Mouse (Mus musculus): ENCODE results near the gene Lce1e. TPM values are rescaled to one million over a fixed set of nuclear protein-coding genes. Genes with fewer than 3 reads are reported as not detected.
"Not testable (repeated sequence)": the region's sequence is repeated elsewhere in the genome, so short reads cannot be mapped to it uniquely, and the experiment has no call there.

Lce1e gene
- polyA plus RNA-seq, 1 experiment from 2014 or later: not detected

DNA sequence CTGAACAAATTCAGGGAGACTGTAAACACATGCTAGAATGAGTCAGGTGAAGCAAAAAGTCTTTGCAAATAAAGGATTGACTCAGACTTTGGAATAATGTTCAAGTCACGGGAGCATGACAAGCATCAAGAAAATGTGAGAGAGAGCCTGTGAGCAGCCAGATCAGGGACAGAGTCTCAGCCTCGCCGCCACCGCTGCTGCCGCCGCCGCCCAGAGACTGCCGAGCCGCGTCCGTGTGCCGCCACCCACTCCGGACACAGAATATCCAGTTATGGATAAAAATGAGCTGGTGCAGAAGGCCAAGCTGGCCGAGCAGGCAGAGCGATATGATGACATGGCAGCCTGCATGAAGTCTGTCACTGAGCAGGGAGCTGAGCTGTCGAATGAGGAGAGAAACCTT is 19.7 kb downstream of the Lce1e start:
- not testable (repeated sequence) for H3K4me1 ChIP-seq (ENCODE audit: control insufficient read depth, insufficient read depth, low read length); DNase-seq (ENCODE audit: low spot score); H3K4me3 ChIP-seq (ENCODE audit: low read depth, low read length); H3K9ac ChIP-seq (ENCODE audit: low read length); H3K27me3 ChIP-seq (replicated peaks; ENCODE audit: control insufficient read depth, insufficient read depth, low read length); H3K9me3 ChIP-seq (replicated peaks; ENCODE audit: control insufficient read depth, low read length); H3K27ac ChIP-seq (ENCODE audit: low read depth, low read length); ATAC-seq; H3K4me2 ChIP-seq (ENCODE audit: low read length); H3K36me3 ChIP-seq (ENCODE audit: control insufficient read depth, insufficient read depth, low read length)
- WGBS: 89% methylated on average over 16 of the region's 16 CpGs

DNA sequence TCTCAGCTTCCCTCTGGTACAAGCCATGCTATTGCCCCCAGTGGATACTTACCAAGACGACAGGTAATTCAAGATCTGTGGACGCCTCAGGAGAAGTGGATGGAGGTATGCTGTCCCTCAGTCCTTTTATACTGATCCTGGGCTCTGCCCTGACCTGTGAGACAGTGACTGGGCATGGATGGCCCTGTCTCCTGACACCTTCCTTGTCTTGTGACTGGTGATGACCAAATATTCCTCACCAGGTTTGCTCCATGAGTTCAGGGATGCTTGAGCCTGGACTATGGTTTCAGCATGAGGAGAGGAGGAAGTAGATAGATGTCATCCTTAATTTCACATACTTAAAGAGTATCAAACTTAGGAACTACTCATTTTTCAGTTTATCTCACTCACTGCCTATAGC is 21.8 kb downstream of the Lce1e start, which contains the start of gene Lce1d:
TSS of gene Lce1d (minus strand) at position 101 of the 400 bp plus-strand sequence.
- Histone ChIP-seq H3K27me3 (replicated peaks; ENCODE audit: control insufficient read depth, insufficient read depth, low read length) (no peaks in the 10 kb centered on the region), H3K4me1 (ENCODE audit: control insufficient read depth, insufficient read depth, low read length) (no peaks in the 10 kb centered on the region), H3K4me2 (ENCODE audit: low read length) (no peak within 1 kb of the TSS), H3K9me3 (replicated peaks; ENCODE audit: control insufficient read depth, low read length) (no peaks in the 10 kb centered on the region), H3K27ac (ENCODE audit: low read depth, low read length) (no peak within 1 kb of the TSS), H3K9ac (ENCODE audit: low read length) (no peak within 1 kb of the TSS), H3K36me3 (ENCODE audit: control insufficient read depth, insufficient read depth, low read length) (no peaks in the 10 kb centered on the region), H3K4me3 (ENCODE audit: low read depth, low read length) (no peak within 1 kb of the TSS)
- 65% methylated on average over 2 of the region's 2 CpGs for WGBS
- ATAC-seq: no peak
- no peak for DNase-seq (ENCODE audit: low spot score)

DNA sequence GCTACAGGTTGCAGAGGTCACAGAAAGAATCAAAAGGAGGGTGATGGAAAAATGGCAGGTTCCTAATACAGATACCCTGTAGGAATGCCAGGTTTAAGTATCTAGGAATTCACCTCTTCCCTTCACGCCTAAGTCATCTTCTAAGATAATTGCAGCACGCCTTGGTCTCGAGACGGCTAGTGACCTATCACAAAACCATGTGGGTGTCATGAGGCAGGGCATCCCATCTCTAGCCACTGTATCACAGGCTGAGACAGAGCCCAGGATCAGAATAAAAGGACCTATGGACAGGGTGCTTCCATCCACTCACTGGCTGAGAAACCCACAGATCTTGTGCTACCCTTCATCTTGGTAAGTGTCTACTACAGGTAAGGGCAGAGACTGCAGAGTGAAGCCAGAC is 29.9 kb downstream of the Lce1e start, which contains the start of gene Lce1c:
TSS of gene Lce1c (plus strand) at position 301 of the 400 bp plus-strand sequence.
- H3K4me1 ChIP-seq (ENCODE audit: control insufficient read depth, insufficient read depth, low read length): no peaks in the 10 kb centered on the region
- WGBS: 95% methylated on average over 4 of the region's 4 CpGs
- H3K27ac ChIP-seq (ENCODE audit: low read depth, low read length): no peak within 1 kb of the TSS
- no peaks in the 10 kb centered on the region for H3K36me3 ChIP-seq (ENCODE audit: control insufficient read depth, insufficient read depth, low read length)
- DNase-seq (ENCODE audit: low spot score) (no peak), ATAC-seq (no peak)
- no peak within 1 kb of the TSS for H3K4me3 ChIP-seq (ENCODE audit: low read depth, low read length)
- H3K9ac ChIP-seq (ENCODE audit: low read length): no peak within 1 kb of the TSS
- H3K27me3 ChIP-seq (replicated peaks; ENCODE audit: control insufficient read depth, insufficient read depth, low read length): no peaks in the 10 kb centered on the region
- H3K4me2 ChIP-seq (ENCODE audit: low read length): no peak within 1 kb of the TSS
- H3K9me3 ChIP-seq (replicated peaks; ENCODE audit: control insufficient read depth, low read length): no peaks in the 10 kb centered on the region

DNA sequence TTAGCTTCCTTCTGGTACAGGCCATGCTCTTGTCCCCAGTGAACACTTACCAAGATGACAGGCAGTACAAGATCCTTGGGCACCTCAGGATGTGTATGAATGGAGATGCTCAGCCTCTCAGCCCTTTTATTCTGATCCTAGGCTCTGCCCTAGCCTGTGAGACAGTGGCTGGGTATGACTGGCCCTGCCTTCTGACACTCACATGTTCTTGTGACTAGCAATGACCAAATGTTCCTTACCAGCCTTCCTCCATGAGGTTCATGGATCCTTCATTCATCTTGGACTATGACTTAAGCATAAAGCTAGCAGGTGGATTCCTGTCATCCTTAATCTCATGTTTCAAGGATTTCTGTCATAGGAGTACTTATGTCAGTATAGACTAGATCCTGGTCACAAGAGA is 38.7 kb downstream of the Lce1e start, which contains the start of gene Lce1a2:
TSS of gene Lce1a2 (minus strand) at position 101 of the 400 bp plus-strand sequence.
- Histone ChIP-seq H3K9me3 (replicated peaks; ENCODE audit: control insufficient read depth, low read length) (no peaks in the 10 kb centered on the region), H3K9ac (ENCODE audit: low read length) (no peak within 1 kb of the TSS), H3K27me3 (replicated peaks; ENCODE audit: control insufficient read depth, insufficient read depth, low read length) (no peaks in the 10 kb centered on the region), H3K4me3 (ENCODE audit: low read depth, low read length) (no peak within 1 kb of the TSS), H3K4me2 (ENCODE audit: low read length) (no peak within 1 kb of the TSS), H3K36me3 (ENCODE audit: control insufficient read depth, insufficient read depth, low read length) (no peaks in the 10 kb centered on the region), H3K4me1 (ENCODE audit: control insufficient read depth, insufficient read depth, low read length) (no peaks in the 10 kb centered on the region), H3K27ac (ENCODE audit: low read depth, low read length) (no peak within 1 kb of the TSS)
- no peak for DNase-seq (ENCODE audit: low spot score)
- no peak for ATAC-seq

Other genes starting within 250 kb of the Lce1e start
- gene Sprr1a, start 223.2 kb downstream of the Lce1e start, polyA plus RNA-seq (2014; fragmentation: Nextera tagmentation; extraction: Ambion mirVana): not detected in 2 replicates
- not detected in 2 replicates for gene Sprr4, start 208.6 kb downstream of the Lce1e start, polyA plus RNA-seq (2014; fragmentation: Nextera tagmentation; extraction: Ambion mirVana)
- not detected in 2 replicates for gene 2310046K23Rik, start 174.6 kb downstream of the Lce1e start, polyA plus RNA-seq (2014; fragmentation: Nextera tagmentation; extraction: Ambion mirVana)
- gene Ivl, start 135.3 kb downstream of the Lce1e start, polyA plus RNA-seq (2014; fragmentation: Nextera tagmentation; extraction: Ambion mirVana): not detected in 2 replicates
- gene Smcp, start 120.1 kb downstream of the Lce1e start, polyA plus RNA-seq (2014; fragmentation: Nextera tagmentation; extraction: Ambion mirVana): not detected in 2 replicates
- not detected in 2 replicates for gene 2210017I01Rik, start 101.6 kb downstream of the Lce1e start, polyA plus RNA-seq (2014; fragmentation: Nextera tagmentation; extraction: Ambion mirVana)
- gene Lce6a, start 87.4 kb downstream of the Lce1e start, polyA plus RNA-seq (2014; fragmentation: Nextera tagmentation; extraction: Ambion mirVana): not detected in 2 replicates
- gene Lce1a1, start 60.8 kb downstream of the Lce1e start, polyA plus RNA-seq (2014; fragmentation: Nextera tagmentation; extraction: Ambion mirVana): not detected in 2 replicates
- not detected in 2 replicates for gene Lce1b, start 52.1 kb downstream of the Lce1e start, polyA plus RNA-seq (2014; fragmentation: Nextera tagmentation; extraction: Ambion mirVana)
- gene Lce1a2, start 38.8 kb downstream of the Lce1e start, polyA plus RNA-seq (2014; fragmentation: Nextera tagmentation; extraction: Ambion mirVana): not detected in 2 replicates
- gene Lce1c, start 29.8 kb downstream of the Lce1e start, polyA plus RNA-seq (2014; fragmentation: Nextera tagmentation; extraction: Ambion mirVana): not detected in 2 replicates
- not detected in 2 replicates for gene Lce1d, start 21.9 kb downstream of the Lce1e start, polyA plus RNA-seq (2014; fragmentation: Nextera tagmentation; extraction: Ambion mirVana)
- gene Lce1f, start 11.3 kb upstream of the Lce1e start, polyA plus RNA-seq (2014; fragmentation: Nextera tagmentation; extraction: Ambion mirVana): not detected in 2 replicates
- not detected in 2 replicates for gene Gm38119, start 30.0 kb upstream of the Lce1e start, polyA plus RNA-seq (2014; fragmentation: Nextera tagmentation; extraction: Ambion mirVana)
- gene Lce1g, start 43.3 kb upstream of the Lce1e start, polyA plus RNA-seq (2014; fragmentation: Nextera tagmentation; extraction: Ambion mirVana): not detected in 2 replicates
- gene Lce1h, start 56.0 kb upstream of the Lce1e start, polyA plus RNA-seq (2014; fragmentation: Nextera tagmentation; extraction: Ambion mirVana): not detected in 2 replicates
- gene Lce1i, start 69.8 kb upstream of the Lce1e start, polyA plus RNA-seq (2014; fragmentation: Nextera tagmentation; extraction: Ambion mirVana): not detected in 2 replicates
- not detected in 2 replicates for gene Lce1j, start 81.4 kb upstream of the Lce1e start, polyA plus RNA-seq (2014; fragmentation: Nextera tagmentation; extraction: Ambion mirVana)
- not detected in 2 replicates for gene Lce1k, start 98.8 kb upstream of the Lce1e start, polyA plus RNA-seq (2014; fragmentation: Nextera tagmentation; extraction: Ambion mirVana)
- gene Kprp, start 118.2 kb upstream of the Lce1e start, polyA plus RNA-seq (2014; fragmentation: Nextera tagmentation; extraction: Ambion mirVana): not detected in 2 replicates
- not detected in 2 replicates for gene Lce1l, start 142.2 kb upstream of the Lce1e start, polyA plus RNA-seq (2014; fragmentation: Nextera tagmentation; extraction: Ambion mirVana)
- not detected in 2 replicates for gene 2310050C09Rik, start 161.1 kb upstream of the Lce1e start, polyA plus RNA-seq (2014; fragmentation: Nextera tagmentation; extraction: Ambion mirVana)
- gene Lce3a, start 217.2 kb upstream of the Lce1e start, polyA plus RNA-seq (2014; fragmentation: Nextera tagmentation; extraction: Ambion mirVana): not detected in 2 replicates
- gene Lce3b, start 223.9 kb upstream of the Lce1e start, polyA plus RNA-seq (2014; fragmentation: Nextera tagmentation; extraction: Ambion mirVana): not detected in 2 replicates
- not detected in 2 replicates for gene Lce3c, start 235.4 kb upstream of the Lce1e start, polyA plus RNA-seq (2014; fragmentation: Nextera tagmentation; extraction: Ambion mirVana)
- gene Lce3d, start 248.3 kb upstream of the Lce1e start, polyA plus RNA-seq (2014; fragmentation: Nextera tagmentation; extraction: Ambion mirVana): not detected in 2 replicates

All from forebrain, embryonic 14.5 days (tissue).